Mouse (Mus musculus) mesoderm, embryonic 11.5 days (tissue): ENCODE measurements around the gene Ildr2.
A peak's percentile ranks its signal among the peaks of the same experiment; 100 is the strongest.

Experiments used
- DNase-seq: peaks from one replicate; pipeline ENCODE4 v3.0.0-alpha.2; 2012; ENCODE audit warnings: low read depth, low spot score

The Ildr2 gene

DNA sequence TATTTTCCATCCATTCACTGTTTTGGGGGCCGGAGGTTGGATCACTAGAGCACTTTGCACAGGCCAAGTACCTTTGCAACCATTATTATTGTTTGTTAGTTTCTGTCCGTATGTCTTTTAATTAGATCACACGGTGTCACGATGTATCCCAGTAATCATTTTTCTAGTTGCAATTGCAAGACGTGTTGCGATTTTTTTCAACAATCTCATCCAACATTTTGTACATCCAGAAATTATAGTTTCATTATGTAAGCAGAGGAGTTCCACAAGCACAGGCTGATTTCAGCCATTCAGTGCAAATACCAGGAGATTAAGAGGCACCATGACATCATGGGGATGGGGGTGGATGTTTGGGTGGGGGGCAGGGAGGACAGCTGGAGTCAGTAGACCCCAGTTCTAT lies 29.5 kb downstream of the Ildr2 start:
- DNase-seq: no peak

DNA sequence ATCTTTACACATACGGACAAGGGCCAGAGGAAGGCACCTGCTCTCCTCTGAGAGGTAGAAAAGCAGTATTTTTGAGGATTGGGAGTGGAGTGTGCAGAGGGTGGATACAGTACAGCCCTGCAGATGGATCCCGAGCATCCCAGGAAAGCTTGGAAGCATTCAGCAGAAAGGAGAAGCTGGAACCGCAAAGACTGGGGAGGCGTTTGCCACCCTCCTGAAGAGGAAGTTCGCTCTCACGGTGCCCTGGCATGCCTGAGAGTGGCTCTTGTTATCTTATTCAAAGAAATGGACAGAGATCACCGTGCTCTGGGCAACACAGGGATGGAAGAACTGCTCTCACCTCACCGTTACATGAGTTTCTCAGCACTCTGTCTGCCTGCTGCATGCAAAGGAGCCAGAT lies 30.5 kb downstream of the Ildr2 start:
- DNase-seq: no peak

DNA sequence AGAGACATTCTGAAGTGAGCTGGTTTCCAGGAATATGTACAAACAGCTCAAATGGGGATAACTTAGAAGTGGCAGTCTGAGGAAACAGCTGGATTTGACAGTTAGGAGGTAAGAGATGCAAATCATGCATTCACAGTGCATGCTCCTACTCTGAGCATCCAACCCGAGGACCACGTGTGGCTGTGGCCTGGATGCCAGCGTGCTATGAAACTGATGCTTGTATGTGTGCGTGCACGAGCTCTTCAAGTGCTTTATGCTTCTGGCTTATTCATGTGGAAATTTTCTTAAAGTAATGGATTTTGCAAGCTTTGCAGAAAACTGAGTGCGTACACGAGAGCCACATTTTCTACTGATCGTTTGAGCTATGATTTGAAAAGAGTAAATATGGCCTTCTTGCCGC lies 32.3 kb downstream of the Ildr2 start:
- DNase-seq: no peak

DNA sequence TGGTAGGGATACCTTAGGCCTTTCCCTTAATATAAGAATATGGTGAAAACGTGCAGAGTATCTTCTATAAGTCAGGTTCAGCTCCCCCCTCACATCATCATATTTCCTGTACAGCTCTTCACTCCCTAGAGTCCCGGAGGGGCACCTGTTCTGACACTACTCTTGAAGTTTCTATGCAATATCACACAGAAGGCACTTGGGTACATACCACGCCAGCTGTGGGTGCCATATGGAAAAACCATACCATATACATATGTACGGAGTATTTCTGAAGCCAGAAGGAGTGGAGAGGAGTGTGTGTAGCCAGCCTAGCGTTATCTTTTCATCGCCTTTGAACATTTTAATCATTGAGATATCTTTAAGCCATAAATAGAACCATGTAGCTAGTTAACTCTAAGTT lies 36.6 kb downstream of the Ildr2 start:
- DNase-seq: no peak

DNA sequence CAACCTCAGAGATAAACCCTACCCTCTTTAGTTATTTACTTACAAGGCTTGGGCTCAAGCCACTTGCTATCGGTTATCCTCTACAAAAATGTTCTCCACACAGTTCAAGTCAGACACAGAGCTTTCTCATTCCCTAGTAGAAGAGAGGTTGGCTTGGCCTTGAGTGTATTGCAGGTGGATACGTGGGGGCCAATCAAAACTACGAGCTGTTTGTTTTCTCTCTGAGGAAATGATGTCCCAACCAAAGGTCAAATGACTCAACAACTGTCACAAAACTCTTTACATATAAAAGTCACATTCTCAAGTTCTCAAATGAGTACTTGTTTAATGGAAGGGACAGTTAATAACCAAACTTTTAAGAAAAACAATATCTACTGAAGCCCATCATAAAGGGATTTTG lies 39.1 kb downstream of the Ildr2 start:
- no peak for DNase-seq

DNA sequence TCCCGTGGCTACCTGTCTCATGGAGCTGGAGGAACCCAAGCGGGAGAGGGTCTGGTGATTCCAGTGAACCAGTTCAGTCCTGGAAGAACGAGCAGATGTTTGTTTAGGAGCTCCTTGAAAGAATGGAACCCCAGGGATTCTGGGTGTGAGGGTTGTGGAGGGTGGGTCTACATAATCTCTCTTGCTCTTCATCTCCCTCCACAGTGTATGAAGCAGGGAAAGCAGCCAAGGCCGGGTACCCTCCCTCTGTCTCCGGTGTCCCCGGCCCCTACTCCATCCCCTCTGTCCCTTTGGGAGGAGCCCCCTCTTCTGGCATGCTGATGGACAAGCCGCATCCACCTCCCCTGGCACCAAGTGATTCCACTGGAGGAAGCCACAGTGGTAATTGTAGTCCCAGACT lies 41.6 kb downstream of the Ildr2 start:
- no peak for DNase-seq

DNA sequence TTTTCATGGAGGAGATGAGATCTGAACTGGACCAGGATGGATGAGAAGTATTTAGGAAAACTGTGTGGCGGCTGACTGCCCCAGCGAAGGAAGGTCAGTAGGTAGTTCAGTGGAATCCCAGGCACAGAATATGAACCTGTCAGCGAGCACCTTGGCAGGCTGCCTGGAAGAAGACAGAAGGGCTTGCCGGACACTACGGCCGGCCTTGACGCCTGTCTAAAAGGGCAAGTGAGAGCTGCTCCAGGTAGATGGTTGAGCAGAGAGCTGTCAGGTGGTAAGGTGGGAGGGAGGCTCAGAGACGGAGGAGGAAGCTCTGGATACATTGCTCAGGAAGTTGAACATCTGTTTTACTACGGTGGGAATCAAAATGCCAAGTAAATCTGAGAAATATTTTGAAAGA lies 42.4 kb downstream of the Ildr2 start:
- no peak for DNase-seq

DNA sequence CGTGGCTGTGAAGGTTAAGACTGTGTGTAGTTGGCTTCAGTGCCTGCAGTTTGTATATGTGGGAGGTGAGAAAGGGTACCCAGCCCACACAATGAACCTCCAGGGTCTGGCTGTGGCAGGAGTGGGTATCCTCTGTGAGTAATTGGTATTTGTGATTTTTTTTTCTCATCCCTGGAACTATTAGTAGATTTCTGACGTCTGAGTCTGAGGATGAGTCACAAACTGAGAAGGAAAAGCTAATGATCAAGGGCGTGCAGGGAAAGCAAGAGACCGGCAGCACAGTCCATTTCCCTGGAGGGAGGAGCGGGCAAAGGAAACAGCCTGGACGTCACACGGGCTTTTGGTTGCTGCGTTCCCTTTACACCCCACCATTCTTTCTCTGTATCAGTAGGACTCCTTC lies 43.0 kb downstream of the Ildr2 start:
- no peak for DNase-seq

DNA sequence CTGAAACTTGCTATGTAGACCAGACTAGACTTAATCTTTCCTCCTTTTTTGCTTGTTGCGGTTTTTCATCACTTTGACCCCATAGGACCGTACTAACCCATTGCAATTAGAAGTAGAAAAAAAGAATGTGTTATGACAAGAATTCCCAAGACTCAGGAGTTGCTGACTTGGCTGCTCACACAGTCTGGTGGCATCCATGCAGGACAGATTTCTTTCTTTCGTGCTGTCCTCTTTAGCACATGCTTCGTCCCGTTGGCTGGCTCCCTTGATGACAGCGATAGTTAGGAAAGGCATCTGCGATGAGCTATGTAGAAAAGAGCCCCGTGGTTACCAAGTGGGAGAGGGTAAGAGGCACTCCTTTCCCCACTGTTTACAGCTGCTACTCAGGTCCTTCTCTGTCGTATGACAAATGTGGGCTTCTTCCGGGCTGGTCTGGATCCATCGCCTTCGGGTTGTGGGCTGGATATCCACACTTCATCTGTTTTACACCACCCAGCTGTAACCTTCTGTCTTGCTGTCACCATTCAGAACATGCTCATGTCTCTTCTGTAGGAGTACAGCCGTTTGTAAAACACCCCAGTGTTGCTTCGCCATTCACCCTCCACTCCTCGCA lies 43.7 kb downstream of the Ildr2 start:
- no peak for DNase-seq

DNA sequence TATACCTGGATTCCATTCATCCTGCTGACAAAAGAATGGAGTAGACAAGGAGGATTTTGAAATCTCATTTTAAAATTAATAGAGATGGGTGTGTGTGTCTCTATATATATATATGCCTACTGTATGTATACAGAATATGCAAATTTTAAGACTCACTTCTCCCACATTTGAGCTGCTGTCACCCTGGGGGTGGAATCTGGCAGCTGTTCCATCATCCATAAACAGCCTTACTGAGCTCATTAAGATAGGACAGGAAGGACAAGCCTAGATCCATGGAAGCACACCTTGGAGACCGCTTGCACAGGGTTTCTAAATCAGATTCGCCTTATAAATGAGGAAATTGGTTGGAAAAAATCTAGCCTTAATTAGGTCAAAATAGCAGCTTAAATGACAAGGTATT lies 44.9 kb downstream of the Ildr2 start:
- no peak for DNase-seq

DNA sequence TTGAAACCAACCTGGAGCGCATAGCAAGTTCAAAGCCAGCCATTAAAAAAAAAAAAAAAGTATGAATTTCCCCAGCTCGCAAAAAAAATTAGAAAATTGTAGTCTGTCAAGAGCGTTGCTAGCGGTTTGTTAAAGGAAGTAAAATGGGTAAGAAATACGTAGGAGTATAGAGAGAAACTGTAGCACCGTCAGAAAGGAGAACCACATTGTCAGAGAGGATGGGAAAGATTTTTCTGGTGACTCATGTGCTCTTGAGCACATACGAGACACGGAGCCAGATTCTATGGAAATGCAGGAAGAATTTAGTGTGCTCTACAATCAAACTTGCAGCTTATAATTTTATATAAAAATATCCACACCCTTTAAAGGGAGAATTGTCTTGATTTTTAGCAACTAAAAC lies 45.9 kb downstream of the Ildr2 start:
- DNase-seq: no peak

DNA sequence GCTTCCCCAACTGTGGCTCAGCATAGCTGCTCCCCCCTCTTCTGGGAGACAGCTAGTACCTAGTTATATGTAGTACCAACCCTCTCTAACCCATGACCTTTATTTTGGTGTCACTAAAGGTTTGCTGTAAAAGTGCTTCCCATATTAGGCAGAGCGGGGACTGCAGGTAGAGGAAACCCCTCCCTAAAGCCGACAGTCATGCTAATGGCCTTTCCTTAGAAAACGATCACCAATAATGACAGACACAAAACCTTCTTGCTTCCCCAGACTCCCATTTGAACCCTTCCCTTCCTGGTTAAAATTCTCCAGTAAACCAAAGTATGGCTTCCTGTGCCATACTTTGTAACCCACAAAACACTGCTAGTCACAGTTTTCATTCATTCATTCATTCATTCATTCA lies 46.6 kb downstream of the Ildr2 start:
- no peak for DNase-seq

DNA sequence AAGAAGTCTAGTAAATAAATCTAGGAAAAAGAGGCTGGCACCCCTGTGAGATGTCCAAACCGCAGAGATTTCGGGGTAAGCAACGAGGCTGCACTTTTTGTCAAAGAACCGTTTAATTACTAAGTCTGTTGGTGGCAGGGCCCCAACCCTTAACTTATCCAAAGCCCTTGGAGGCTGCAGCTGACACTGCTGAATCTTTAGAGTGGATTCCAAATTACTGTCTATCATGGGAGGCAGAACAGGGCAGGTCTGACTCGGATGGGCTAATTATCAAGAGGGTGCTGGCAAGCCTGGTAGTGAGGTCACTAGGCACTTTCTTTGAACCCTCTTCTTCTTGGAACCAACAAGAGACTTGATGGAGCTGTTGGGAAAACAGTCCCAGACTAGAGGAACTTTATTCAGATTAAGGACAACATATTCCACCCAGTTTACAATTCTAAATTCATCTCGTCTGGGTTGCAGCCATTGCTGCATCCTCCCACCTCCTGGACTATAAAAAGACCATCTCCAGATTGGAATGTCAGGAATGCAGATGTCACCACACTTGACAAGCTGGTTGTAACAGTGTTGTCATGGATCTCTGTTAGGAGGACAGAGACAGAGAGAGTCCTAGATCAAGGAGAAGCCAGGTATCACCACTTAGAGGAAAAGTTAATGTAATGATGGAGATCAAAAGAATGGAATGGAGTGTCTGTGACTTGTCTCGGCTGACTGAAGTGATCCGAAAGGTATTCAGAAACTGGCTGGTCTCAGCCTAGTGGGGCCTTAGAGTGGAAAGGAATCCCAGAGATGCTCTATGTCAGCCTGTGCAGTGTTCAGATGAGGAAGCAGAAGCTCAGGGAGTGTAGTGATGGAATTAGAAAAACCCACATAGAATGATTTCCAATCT lies 50.7 kb downstream of the Ildr2 start:
- no peak for DNase-seq

DNA sequence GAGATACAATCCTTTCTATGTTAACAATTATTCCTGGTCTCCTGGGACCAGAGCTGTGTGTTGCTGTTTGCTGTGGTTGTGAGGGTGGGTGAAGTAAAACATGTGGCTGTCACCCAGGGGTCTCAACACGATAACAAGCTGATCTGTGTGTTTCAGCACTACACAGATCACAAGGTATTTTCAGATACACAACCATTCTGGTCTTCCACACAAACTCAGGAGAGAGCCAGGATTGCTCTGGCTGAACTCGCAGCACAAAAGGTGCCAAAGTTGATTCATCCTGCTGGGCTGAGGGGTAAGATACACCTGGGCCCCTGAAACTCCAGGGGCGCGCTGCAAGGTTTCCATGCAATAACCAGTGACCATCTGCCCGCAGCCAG lies 54.5 kb downstream of the Ildr2 start:
- no peak for DNase-seq

DNA sequence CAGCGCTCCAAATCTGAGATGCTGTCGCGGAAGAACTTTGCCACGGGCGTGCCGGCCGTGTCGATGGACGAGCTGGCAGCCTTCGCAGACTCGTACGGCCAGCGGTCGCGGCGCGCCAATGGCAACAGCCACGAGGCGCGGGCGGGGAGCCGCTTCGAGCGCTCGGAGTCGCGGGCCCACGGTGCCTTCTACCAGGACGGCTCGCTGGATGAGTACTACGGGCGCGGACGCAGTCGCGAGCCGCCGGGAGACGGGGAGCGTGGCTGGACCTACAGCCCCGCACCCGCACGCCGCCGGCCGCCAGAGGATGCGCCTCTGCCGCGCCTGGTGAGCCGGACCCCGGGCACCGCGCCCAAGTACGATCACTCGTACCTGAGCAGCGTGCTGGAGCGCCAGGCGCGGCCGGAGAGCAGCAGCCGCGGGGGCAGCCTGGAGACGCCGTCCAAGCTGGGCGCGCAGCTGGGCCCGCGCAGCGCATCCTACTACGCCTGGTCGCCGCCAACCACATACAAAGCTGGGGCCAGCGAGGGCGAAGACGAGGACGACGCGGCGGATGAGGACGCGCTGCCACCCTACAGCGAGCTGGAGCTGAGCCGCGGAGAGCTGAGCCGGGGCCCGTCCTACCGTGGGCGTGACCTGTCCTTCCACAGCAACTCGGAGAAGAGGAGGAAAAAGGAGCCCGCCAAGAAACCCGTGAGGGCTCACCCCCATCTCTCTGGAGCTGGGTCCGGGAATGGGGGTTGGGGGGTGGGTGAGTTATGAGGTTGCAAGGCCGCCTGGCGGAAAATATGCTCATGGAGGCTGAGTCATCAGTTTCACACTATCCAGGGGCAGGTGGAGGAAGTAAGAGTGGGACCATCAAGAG lies 55.1 kb downstream of the Ildr2 start:
- DNase-seq: peak; percentile 59

DNA sequence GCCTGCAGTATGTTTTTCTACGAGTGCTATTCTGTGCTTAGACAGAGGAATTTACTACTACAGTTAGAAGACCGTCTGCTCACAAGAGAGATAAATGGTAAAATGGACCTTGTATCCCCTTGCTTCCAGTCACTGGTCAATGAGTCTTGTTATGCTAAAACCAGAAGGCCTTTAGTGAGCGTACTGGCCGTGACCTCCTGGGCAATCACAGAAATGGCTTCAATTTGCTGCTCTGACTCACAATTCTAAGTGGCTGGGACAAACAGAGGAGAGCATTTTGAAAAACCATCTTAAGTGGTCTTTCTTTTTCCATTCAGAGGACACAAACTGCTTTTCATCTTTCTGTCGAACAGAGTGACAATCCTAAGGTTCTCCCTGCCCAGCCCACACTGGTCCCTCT lies 57.2 kb downstream of the Ildr2 start:
- DNase-seq: no peak

DNA sequence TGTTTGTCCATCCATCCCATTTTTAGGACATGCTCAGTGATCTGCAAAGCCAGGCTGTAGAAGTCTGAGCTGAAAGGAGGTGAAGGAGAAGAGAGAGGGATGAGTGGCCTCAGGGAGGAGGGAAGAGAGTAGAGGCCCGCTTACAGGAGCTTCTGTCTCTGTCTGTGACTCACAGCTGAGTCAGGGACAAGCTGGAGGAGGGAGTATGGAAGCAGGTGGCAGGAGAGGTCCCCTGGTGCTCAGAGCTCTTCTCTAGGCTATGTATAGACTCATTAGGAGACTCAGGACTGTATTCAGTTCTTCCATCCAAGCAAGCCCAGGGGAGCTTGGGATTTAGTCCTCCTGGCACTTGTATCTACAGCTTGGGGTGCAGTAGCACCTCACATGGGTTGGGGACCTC lies 59.7 kb downstream of the Ildr2 start:
- DNase-seq: no peak

DNA sequence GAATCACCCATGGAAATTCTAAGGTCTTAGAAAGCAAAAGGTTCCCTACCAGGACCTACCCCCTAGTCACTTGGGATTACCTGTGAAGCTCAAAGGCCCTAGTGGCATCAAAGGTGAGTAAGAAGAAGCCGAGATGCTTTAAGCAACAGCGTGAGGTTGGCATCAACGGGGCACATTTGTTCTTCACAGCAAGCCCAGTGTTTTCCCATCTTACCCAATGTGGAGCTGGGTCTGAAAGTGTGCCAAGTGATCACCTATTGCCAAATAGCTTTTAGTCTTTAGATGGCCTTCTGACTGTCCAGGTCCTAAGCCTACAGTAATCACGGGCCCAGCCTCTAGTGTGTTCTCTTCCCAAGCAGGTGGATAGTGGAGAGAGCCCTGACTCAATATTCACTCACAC lies 61.8 kb downstream of the Ildr2 start:
- no peak for DNase-seq

DNA sequence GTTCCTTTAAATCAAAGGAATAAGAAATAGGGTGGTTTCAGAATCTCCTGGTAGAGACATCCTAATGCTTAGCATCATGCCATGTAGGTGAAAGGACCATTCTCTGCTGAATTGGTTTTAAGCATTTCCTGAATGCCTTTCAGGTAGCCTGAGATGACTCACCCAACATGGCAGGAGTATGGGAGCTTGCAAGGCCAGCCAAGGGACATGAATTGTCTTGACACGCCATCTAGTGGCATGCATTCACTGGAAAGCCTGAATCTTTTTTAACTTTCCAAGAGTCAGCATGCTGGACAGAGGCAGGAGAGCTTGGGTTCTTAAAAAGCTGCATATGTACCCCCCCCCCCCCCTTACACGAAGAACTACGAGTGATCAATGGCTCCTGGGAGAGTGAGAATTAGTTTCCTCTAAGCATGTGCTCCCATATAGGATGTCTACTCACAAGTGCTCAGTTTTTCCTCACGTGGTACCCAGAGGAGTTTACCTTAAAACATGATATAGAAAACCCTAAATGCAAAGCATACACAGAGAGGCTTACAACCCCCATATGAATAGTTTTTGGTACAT lies 65.3 kb downstream of the Ildr2 start:
- peak; percentile 75 for DNase-seq

DNA sequence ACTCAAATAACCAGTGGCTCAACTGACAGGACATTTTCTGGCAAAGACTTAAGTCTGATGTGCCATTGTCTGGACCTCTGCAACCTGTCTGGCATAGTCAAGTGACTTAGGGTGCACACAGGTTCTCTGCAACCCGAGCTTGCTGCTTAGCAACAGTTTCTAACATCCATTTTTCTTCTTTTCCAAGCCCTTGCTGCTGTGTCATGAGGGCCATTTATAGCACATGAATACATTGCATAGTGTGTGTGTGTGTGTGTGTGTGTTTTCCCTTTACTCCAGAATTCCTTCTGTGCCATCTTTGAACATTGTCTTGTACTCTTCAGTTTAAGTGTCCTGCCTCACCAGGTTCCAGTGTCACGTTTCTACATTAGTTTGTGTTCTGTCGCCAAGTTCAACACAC lies 72.5 kb downstream of the Ildr2 start:
- DNase-seq: no peak

DNA sequence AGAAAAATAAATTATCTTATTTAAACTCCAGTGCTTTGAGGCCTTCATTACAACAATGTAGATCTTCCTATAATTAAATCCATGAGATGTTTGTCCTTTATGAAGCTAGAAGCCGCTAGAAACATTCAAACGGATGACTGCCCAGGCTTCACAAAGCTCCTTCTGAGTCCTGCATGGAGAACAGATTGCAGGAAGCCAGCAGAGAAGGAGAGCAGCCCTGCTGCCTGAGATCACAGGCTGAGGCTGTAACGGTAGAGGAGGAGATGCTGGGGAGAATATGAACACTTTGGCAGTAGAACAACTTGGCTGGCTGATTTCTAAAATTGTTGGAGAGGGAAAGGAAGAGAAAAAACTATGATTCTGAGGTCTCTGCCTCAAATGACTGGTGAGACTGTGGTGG lies 76.8 kb downstream of the Ildr2 start:
- no peak for DNase-seq

DNA sequence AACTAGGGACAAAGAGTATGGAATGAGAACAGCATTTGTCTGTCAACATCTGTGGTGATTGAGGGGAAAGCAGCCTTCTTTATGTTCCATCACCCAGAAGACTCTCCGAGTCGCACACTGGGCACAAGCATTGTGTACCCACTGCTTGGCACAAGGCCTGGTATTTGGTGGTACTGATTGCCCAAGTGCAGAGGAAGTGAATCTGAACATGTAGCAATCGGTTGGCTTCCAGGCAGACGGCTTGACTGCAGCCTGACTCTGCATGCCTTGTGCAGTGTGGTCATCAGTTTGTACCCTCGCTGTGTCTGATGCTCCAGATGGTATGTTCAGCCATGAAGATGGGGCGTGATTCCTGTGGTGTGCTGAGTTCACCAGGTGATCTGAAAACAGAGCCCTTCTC lies 85.2 kb downstream of the Ildr2 start:
- DNase-seq: no peak
